Mouse (Mus musculus): ENCODE measurements around the gene Nkiras2.

Gene Nkiras2

GRCm38 (mm10) chr11:100601372-100601771, 17.7 kb upstream of the Nkiras2 start:
- DNase-seq = no peak

- DNase-seq = no peak
Observed at GRCm38 (mm10) chr11:100603155-100603554, 15.9 kb upstream of the Nkiras2 start.

GRCm38 (mm10) chr11:100603813-100604212, 15.2 kb upstream of the Nkiras2 start:
- no peak for DNase-seq

- DNase-seq = no peak
Observed at GRCm38 (mm10) chr11:100604321-100605005, 14.6 kb upstream of the Nkiras2 start.

- no peak for DNase-seq
Observed at GRCm38 (mm10) chr11:100605451-100605850, 13.6 kb upstream of the Nkiras2 start.

GRCm38 (mm10) chr11:100607121-100607520, 11.9 kb upstream of the Nkiras2 start:
- DNase-seq = no peak

GRCm38 (mm10) chr11:100608796-100609195, 10.2 kb upstream of the Nkiras2 start:
- peak in 1 of 2 experiments; percentile 27 for DNase-seq

- no peak for DNase-seq
Observed at GRCm38 (mm10) chr11:100609355-100609996, 9.6 kb upstream of the Nkiras2 start.

GRCm38 (mm10) chr11:100609997-100610680, 8.9 kb upstream of the Nkiras2 start:
- DNase-seq = peak; percentile 38 to 64

- DNase-seq = no peak
Observed at GRCm38 (mm10) chr11:100611627-100612026, 7.4 kb upstream of the Nkiras2 start.

- peak in 1 of 2 experiments; percentile 29 for DNase-seq
Observed at GRCm38 (mm10) chr11:100613241-100613640, 5.8 kb upstream of the Nkiras2 start.

GRCm38 (mm10) chr11:100616332-100616731, 2.7 kb upstream of the Nkiras2 start:
- no peak for DNase-seq

- DNase-seq = peak in 1 of 2 experiments; percentile 21
Observed at GRCm38 (mm10) chr11:100616836-100617235, 2.2 kb upstream of the Nkiras2 start.

GRCm38 (mm10) chr11:100617480-100617879, 1.6 kb upstream of the Nkiras2 start:
- DNase-seq = peak in 1 of 2 experiments; percentile 28

- peak; percentile 94 to 98 for DNase-seq
Observed at GRCm38 (mm10) chr11:100619485-100619975, 486 bp downstream of the Nkiras2 start.

- no peak for DNase-seq
Observed at GRCm38 (mm10) chr11:100619982-100620381, 938 bp downstream of the Nkiras2 start, which contains the start of gene Dnajc7. Gene Dnajc7, minus strand, starts transcription at chr11:100620168.

GRCm38 (mm10) chr11:100622714-100623113, 3.7 kb downstream of the Nkiras2 start:
- DNase-seq = peak; percentile 96 to 98

- peak; percentile 72 to 81 for DNase-seq
Observed at GRCm38 (mm10) chr11:100623867-100624266, 4.8 kb downstream of the Nkiras2 start.

- DNase-seq = peak in 1 of 2 experiments; percentile 34
Observed at GRCm38 (mm10) chr11:100625754-100626700, 7.0 kb downstream of the Nkiras2 start.

GRCm38 (mm10) chr11:100626701-100627195, 7.7 kb downstream of the Nkiras2 start:
- peak; percentile 87 to 88 for DNase-seq

GRCm38 (mm10) chr11:100628056-100628455, 9.0 kb downstream of the Nkiras2 start:
- DNase-seq = peak in 1 of 2 experiments; percentile 22

GRCm38 (mm10) chr11:100628862-100629352, 9.9 kb downstream of the Nkiras2 start:
- peak in 1 of 2 experiments; percentile 35 for DNase-seq

All from kidney, postnatal 25 days (tissue).